Mouse (Mus musculus): ENCODE results near the gene Sde2. TPM values are rescaled to one million over a fixed set of nuclear protein-coding genes. Genes with fewer than 3 reads are reported as not detected.
"Not testable (repeated sequence)": the region's sequence is repeated elsewhere in the genome, so short reads cannot be mapped to it uniquely, and the experiment has no call there.

Sde2 gene
- polyA plus RNA-seq, 3 experiments from 2014 or later = 33.8 to 42.9 (median 37.5) TPM

- no peak for ATAC-seq
These were observed 37.7 kb downstream of the Sde2 start for GRCm38 (mm10) chr1:180888556-180889042.

GRCm38 (mm10) chr1:180889172-180889571, 38.2 kb downstream of the Sde2 start:
- ATAC-seq = no peak

- no peak for ATAC-seq
These were observed 38.9 kb downstream of the Sde2 start for GRCm38 (mm10) chr1:180889841-180890240.

- no peak for ATAC-seq
These were observed 41.9 kb downstream of the Sde2 start, which contains the start of gene Lefty2 for GRCm38 (mm10) chr1:180892808-180893207. Lefty2 (plus strand) TSS chr1:180893108.

- not testable (repeated sequence) for ATAC-seq
These were observed 43.4 kb downstream of the Sde2 start for GRCm38 (mm10) chr1:180894088-180894987.

GRCm38 (mm10) chr1:180901107-180901506, 50.2 kb downstream of the Sde2 start:
- ATAC-seq = no peak

GRCm38 (mm10) chr1:180902915-180903314, 52.0 kb downstream of the Sde2 start:
- ATAC-seq = no peak

GRCm38 (mm10) chr1:180903666-180904038, 52.7 kb downstream of the Sde2 start:
- ATAC-seq = no peak

- ATAC-seq = peak; percentile 98
These were observed 53.3 kb downstream of the Sde2 start, which contains the start of gene Pycr2 for GRCm38 (mm10) chr1:180904039-180904814. Pycr2 (plus strand) TSS chr1:180904293.

- ATAC-seq = no peak
These were observed 53.8 kb downstream of the Sde2 start for GRCm38 (mm10) chr1:180904815-180905080.

GRCm38 (mm10) chr1:180905307-180905706, 54.4 kb downstream of the Sde2 start:
- ATAC-seq = no peak

GRCm38 (mm10) chr1:180905876-180906275, 54.9 kb downstream of the Sde2 start:
- ATAC-seq = no peak

GRCm38 (mm10) chr1:180906461-180907147, 55.7 kb downstream of the Sde2 start:
- ATAC-seq = no peak

- no peak for ATAC-seq
These were observed 60.2 kb downstream of the Sde2 start for GRCm38 (mm10) chr1:180911138-180911537.

GRCm38 (mm10) chr1:180911653-180912287, 60.8 kb downstream of the Sde2 start:
- ATAC-seq = peak; percentile 74

- ATAC-seq = no peak
These were observed 61.9 kb downstream of the Sde2 start for GRCm38 (mm10) chr1:180912792-180913191.

- no peak for ATAC-seq
These were observed 62.9 kb downstream of the Sde2 start for GRCm38 (mm10) chr1:180913797-180914196.

- ATAC-seq = peak; percentile 44
These were observed 65.5 kb downstream of the Sde2 start for GRCm38 (mm10) chr1:180916425-180916824.

GRCm38 (mm10) chr1:180917053-180917452, 66.1 kb downstream of the Sde2 start:
- no peak for ATAC-seq

Measured in inflammation-experienced regulatory T-cells, adult 6 months (primary cell).